Mouse (Mus musculus) lung, postnatal 36 days (tissue): ENCODE results near the gene Wfdc1.
A peak's percentile ranks its signal among the peaks of the same experiment; 100 is the strongest.

Experiments used
- DNase-seq: peaks from one replicate; pipeline ENCODE4 v3.0.0; 2022; ENCODE audit warnings: mixed read lengths

The Wfdc1 gene

DNA sequence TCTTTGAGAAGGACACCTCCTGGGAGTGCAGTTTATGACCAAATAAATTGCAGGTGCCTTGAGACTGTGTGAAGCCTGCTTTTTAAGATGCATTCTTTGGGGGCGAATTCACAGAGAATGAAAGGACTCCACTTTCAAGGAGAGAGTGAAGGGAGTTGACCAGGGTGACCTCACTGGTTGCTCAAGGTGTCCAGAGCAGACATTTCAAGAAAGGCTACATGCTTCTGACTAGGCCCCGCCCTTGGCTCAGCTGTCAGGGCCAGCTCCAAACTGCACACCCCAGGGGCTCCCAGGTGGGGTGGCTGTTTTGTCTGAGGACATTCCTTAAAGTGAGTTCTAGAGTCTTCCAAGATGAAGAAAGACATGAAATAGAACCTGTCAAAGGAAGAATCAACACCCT lies 31.0 kb downstream of the Wfdc1 start:
- peak; percentile 30 for DNase-seq

GRCm38 (mm10) chr8:119698960-119699359 lies 32.8 kb downstream of the Wfdc1 start:
- DNase-seq: peak; percentile 88

- DNase-seq: peak; percentile 50
Measured at GRCm38 (mm10) chr8:119699549-119700134, 33.5 kb downstream of the Wfdc1 start, which contains the start of gene Atp2c2. Gene Atp2c2 (plus strand): TSS chr8:119700009.

DNA sequence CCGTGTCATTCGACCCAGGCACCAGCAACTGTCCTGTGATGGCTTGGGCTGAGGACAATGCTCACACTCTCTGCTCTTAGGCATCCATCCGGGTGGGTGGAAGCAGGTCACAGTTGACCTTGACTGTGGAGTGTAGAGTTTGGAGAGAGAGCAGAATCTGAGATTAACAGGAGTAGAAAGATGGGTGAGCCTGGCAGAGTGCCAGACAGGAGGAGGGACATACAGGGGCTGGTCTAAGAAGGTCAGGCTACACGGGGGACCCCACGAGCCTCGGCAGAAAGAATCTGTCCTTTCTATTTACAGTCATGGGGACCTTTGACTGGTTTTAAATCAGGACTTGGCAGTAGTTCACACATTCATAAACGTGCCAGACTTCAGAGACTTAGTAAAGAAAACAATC lies 36.8 kb downstream of the Wfdc1 start:
- DNase-seq: no peak

DNA sequence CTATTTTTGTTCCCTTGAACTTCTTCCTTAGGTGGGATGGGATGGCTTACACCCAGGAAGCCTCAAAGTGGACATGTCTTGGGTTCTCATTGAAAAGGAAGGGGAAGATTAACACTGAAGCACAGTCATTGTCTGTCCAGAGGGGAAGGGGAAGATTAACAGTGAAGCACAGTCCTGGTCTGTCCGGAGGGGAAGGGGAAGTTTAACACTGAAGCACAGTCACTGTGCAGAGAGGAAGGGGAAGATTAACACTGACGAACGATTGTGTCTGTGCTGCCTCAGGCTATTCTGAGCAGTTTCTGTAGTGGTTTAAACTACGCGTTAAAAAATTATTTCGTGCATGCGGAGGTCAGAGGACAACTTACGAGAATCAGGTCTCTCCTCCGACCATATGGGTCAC lies 41.0 kb downstream of the Wfdc1 start:
- no peak for DNase-seq

- no peak for DNase-seq
Measured at GRCm38 (mm10) chr8:119708471-119708870, 42.3 kb downstream of the Wfdc1 start.

- DNase-seq: peak; percentile 35
Measured at GRCm38 (mm10) chr8:119708878-119709702, 42.9 kb downstream of the Wfdc1 start.

DNA sequence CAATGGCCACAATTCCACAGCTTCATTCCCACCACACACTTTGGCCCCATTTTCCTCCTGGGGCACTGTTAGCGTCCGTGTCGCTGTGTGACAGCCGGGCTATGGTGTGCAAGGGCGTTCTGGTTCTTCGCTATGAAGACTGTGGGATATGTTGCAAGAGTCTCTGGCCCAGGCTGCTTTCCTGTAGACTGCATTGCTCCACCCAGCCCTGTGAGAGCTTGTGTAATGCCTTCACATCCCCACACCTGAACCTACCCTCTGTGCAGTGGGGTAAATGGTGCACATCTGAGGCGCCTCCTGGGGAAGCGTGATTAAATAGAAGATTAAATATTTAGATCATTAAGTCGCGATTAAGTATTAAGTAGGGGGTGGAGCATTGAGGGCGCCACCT lies 43.5 kb downstream of the Wfdc1 start:
- DNase-seq: peak; percentile 61

DNA sequence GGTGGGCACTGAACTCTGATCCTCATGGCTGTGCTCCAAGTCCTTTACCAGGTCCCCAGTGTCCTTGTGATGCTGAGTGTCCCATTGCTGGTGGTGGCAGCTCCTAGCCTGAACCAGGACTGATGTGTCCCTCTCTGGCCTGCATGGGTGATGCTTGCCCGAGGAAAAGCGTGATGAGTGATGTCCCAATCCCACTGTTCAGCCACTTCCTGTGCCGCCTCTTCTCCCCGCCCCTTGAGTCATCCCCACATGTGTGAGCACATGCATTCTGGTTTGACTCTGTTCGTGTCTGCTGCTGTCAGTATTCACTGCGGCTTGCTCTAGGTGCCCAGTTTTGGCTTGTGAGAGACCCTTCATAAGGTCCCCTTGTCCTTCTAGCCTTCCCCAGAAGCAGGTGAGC lies 46.1 kb downstream of the Wfdc1 start:
- DNase-seq: peak; percentile 74

DNA sequence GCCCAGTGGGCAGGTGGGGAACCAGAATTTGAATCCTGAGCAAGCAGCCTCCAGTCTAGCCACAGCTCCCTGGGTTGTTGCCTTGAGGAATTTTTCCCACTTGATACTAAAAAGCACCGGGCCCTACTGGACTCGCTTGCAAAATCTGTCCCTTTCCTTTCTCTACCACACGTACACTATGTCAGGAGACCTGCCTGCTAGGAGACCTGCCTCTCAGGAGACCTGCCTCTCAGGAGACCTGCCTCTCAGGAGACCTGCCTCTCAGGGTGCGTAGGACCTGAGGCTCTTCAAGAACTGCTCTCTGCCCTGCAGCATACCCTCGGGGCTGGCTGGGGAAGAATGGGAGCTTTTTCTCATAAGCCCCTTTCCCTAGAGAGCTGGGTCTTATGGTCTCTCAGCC lies 47.3 kb downstream of the Wfdc1 start:
- DNase-seq: peak; percentile 49

DNA sequence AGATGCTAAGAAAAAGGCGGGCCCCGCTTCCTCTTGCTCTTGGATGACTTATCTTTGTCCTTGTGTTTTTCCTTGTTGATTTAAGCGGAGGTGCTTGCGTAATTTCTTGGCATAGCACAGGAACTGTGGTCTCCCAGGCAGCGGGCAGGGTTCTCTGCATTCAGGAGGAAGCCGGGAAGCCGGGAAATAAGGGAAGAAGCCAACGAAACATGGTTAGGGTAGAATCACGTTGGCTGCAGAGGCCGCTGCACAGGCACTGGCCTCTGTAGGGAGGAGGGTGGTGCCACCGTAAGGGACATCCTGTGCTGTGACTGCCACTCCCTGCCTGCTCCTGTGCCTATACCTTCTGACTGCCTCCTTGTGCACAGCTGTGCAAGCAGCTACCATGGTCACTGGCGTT lies 49.1 kb downstream of the Wfdc1 start:
- peak; percentile 94 for DNase-seq

GRCm38 (mm10) chr8:119716730-119717299 lies 50.6 kb downstream of the Wfdc1 start:
- DNase-seq: peak; percentile 40

GRCm38 (mm10) chr8:119717765-119718164 lies 51.6 kb downstream of the Wfdc1 start:
- DNase-seq: peak; percentile 79

- no peak for DNase-seq
Measured at GRCm38 (mm10) chr8:119719011-119719501, 52.9 kb downstream of the Wfdc1 start.

DNA sequence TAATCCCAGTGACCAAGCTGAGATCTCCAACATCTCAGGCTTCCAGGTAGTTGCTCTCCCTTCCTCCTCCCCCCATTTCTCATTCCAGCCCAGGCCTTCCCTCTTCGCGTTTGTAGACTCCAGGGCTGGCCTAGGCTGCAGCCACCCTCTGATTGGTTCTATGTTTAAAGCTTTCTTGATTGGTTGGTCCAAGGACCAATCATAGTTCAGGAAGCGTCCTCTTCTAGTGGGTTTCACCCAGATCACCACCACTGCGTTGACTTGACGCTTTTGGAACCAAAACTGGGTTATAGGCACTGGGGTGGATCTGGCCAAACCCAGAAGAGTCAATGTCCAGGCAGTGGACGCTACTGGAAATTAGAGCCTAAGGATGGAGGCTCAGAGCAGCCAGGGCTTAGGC lies 56.2 kb downstream of the Wfdc1 start:
- no peak for DNase-seq

DNA sequence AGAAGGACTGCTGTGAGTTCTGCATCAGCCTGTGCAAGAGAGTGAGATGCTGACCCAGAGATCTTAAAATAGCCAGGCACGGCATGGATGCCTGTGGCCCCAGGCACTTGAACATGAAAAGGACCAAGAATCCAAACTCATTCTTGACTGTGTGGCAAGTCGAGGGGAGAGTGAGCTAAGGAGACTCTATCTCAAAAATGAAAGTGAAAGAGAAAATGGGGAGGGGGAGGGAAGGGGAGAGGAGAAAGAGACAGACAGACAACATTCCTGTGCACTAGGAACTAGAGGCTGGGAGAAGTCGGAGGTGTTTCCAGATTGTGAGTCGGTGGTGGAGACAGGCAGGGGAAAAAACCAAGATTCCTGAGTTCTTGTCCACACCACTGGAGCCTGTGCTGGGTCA lies 57.5 kb downstream of the Wfdc1 start:
- DNase-seq: no peak

- no peak for DNase-seq
Measured at GRCm38 (mm10) chr8:119724596-119724995, 58.4 kb downstream of the Wfdc1 start.

DNA sequence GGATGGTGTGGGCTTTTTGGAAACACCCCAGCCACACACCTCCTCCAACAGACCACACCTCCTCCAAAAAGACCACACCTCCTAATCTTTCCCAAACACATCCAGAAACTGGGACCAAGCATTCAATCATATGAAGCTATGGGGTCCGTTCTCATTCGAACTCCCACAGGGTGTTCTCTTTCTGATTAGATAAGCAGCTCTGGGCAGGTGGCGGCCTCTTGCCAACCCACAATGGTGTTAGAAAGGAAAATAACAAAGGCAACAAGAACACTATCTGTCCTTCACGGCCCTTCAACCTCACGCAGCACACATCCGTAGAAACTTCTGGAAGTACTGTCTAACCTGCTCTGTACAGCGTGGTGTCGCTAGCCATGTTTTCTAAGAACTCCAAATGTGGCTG lies 60.9 kb downstream of the Wfdc1 start:
- DNase-seq: no peak

- no peak for DNase-seq
Measured at GRCm38 (mm10) chr8:119728351-119728895, 62.3 kb downstream of the Wfdc1 start.

GRCm38 (mm10) chr8:119732072-119732471 lies 65.9 kb downstream of the Wfdc1 start:
- no peak for DNase-seq

GRCm38 (mm10) chr8:119736348-119736917 lies 70.3 kb downstream of the Wfdc1 start:
- DNase-seq: no peak

DNA sequence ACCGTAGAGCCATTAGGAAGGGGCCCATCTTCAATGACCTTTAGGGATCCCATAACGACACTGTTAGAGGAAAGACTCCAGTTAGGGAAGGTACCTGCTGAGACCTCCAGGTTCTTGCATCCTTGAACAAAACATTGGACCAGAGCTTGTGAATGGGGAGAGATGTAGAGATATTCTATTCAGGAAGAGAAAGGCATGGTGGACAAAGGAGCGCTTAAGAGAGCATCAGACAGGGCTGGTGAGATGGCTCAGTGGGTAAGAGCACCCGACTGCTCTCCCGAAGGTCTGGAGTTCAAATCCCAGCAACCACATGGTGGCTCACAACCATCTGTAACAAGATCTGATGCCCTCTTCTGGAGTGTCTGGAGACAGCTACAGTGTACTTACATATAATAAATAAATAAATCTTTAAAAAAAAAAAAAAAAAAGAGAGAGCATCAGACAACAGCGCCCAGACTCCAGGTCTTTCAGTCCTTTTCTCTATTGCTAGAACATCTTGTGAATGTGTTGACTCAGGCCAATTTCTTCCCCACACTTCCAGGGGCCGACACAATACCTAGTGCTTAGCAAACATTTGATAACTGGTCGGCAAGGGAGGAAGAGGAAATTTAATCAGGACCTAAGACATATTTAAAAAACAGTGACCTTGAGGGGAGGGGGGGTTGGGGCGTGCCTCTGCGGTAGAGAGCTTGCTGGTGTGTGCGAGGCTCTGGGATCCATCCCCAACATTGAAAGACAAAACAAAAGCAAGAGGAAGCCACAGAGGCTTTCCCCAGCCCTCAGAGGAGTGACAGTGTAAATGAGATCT lies 71.1 kb downstream of the Wfdc1 start:
- DNase-seq: no peak
